31 mouse cellular contexts compared by ENCODE assay signal in genomic region chr3:30441646-30442045, GRCm38 (mm10).
"Had no signal": no experiment of that assay in that cellular context is flagged by ENCODE, and none has a peak within 500 bp of the region (broad histone marks: within the 10 kb centered on the region; RNA-seq: fewer than 3 reads in every experiment).

No protein-coding gene starts in this region.

- ATAC-seq: liver, embryonic 12.5 days; liver, postnatal 0 days; lung, postnatal 0 days; midbrain, embryonic 13.5 days; midbrain, embryonic 15.5 days; midbrain, embryonic 16.5 days had no signal

- H3K4me2 ChIP-seq: limb, embryonic 12.5 days; limb, embryonic 13.5 days; limb, embryonic 15.5 days; liver, embryonic 11.5 days; liver, embryonic 12.5 days; liver, embryonic 13.5 days; liver, embryonic 15.5 days; lung, embryonic 14.5 days; lung, embryonic 15.5 days; midbrain, embryonic 12.5 days; midbrain, embryonic 13.5 days; midbrain, embryonic 15.5 days; neural tube, embryonic 12.5 days; neural tube, embryonic 13.5 days had no signal

- H3K27ac ChIP-seq: limb, embryonic 10.5 days; limb, embryonic 12.5 days; limb, embryonic 13.5 days; limb, embryonic 15.5 days; liver, embryonic 12.5 days; liver, embryonic 13.5 days; liver, embryonic 14.5 days; liver, embryonic 15.5 days; lung, embryonic 15.5 days; macrophage; midbrain, embryonic 12.5 days; midbrain, embryonic 13.5 days; midbrain, embryonic 15.5 days; neural tube, embryonic 12.5 days; neural tube, embryonic 13.5 days had no signal

- DNase-seq: left cerebral cortex, postnatal 4 days; liver; liver, embryonic 13.5 days; liver, postnatal 0 days; lung, adult 18-20 months; lung, adult 2 months; lung, embryonic 14.5 days; lung, postnatal 10 days; lung, postnatal 14 days; lung, postnatal 36 days; lung, postnatal 4 days; midbrain, embryonic 14.5 days had no signal

- H3K9me3 ChIP-seq: limb, embryonic 10.5 days; limb, embryonic 12.5 days; limb, embryonic 15.5 days; liver, embryonic 12.5 days; liver, embryonic 13.5 days; liver, embryonic 15.5 days; lung, embryonic 15.5 days; megakaryocyte, embryonic 14.5 days; midbrain, embryonic 12.5 days; midbrain, embryonic 13.5 days; midbrain, embryonic 15.5 days; neural tube, embryonic 12.5 days; neural tube, embryonic 13.5 days had no signal

- H3K9ac ChIP-seq: limb, embryonic 12.5 days; limb, embryonic 13.5 days; limb, embryonic 15.5 days; liver, embryonic 12.5 days; liver, embryonic 13.5 days; liver, embryonic 14.5 days; liver, embryonic 15.5 days; liver, postnatal 0 days; lung, embryonic 14.5 days; lung, embryonic 15.5 days; midbrain, embryonic 12.5 days; midbrain, embryonic 13.5 days; midbrain, embryonic 15.5 days; neural tube, embryonic 12.5 days; neural tube, embryonic 13.5 days had no signal

- H3K36me3 ChIP-seq: limb, embryonic 13.5 days; limb, embryonic 15.5 days; liver, embryonic 12.5 days; liver, embryonic 13.5 days; liver, embryonic 15.5 days; lung, embryonic 15.5 days; midbrain, embryonic 12.5 days; midbrain, embryonic 13.5 days; midbrain, embryonic 15.5 days; neural tube, embryonic 12.5 days; neural tube, embryonic 13.5 days had no signal

- H3K27me3 ChIP-seq: limb, embryonic 12.5 days; limb, embryonic 13.5 days; limb, embryonic 15.5 days; liver, embryonic 12.5 days; liver, embryonic 13.5 days; liver, embryonic 15.5 days; lung, embryonic 15.5 days; megakaryocyte, embryonic 14.5 days; midbrain, embryonic 12.5 days; midbrain, embryonic 13.5 days; midbrain, embryonic 15.5 days; neural tube, embryonic 12.5 days; neural tube, embryonic 13.5 days had no signal

- H3K4me3 ChIP-seq: limb, embryonic 10.5 days; limb, embryonic 12.5 days; limb, embryonic 13.5 days; limb, embryonic 15.5 days; liver, embryonic 12.5 days; liver, embryonic 13.5 days; liver, embryonic 15.5 days; lung, embryonic 15.5 days; megakaryocyte, embryonic 14.5 days; midbrain, embryonic 12.5 days; midbrain, embryonic 13.5 days; midbrain, embryonic 15.5 days; myocyte; neural tube, embryonic 12.5 days; neural tube, embryonic 13.5 days had no signal

- H3K4me1 ChIP-seq: liver, embryonic 12.5 days; liver, embryonic 13.5 days; liver, embryonic 15.5 days; megakaryocyte, embryonic 14.5 days; midbrain, embryonic 13.5 days; midbrain, embryonic 15.5 days; neural tube, embryonic 12.5 days; neural tube, embryonic 13.5 days had no signal
